Mouse (Mus musculus) lung, postnatal 0 days (tissue): Measurements from ENCODE around the gene Pde1a. TPM values are rescaled to one million over a fixed set of nuclear protein-coding genes. Genes with fewer than 3 reads are reported as not detected.

Source experiments
- ATAC-seq: fragments of 200-750 bp; cut with Nextera tagmentation; 2 replicates; pipeline ENCODE4 v1.8.0; 2017; ENCODE audit warnings: moderate library complexity
- DNase-seq: peaks from one replicate; pipeline ENCODE4 v3.0.0-alpha.2; 2016; ENCODE audit warnings: low spot score
- H3K27ac ChIP-seq: fragments of 300-500 bp; sonication (generic); 2 replicates; pipeline ENCODE4 v1.5.1; 2014; ENCODE audit warnings: antibody characterized with exemption, mild to moderate bottlenecking, low read length, mixed read lengths
- H3K27me3 ChIP-seq: fragments of 300-500 bp; sonication (generic); replicated peaks from 2 replicates; pipeline ENCODE4 v1.6.1; 2014; ENCODE audit warnings: low read length, mixed read lengths; ENCODE audit not compliant: insufficient read depth
- H3K36me3 ChIP-seq: fragments of 300-500 bp; sonication (generic); 2 replicates; pipeline ENCODE4 v1.6.1; 2014; ENCODE audit warnings: low read length, mixed read lengths; ENCODE audit not compliant: insufficient read depth
- H3K4me1 ChIP-seq: fragments of 300-500 bp; sonication (generic); 2 replicates; pipeline ENCODE4 v1.6.1; 2014; ENCODE audit warnings: antibody characterized with exemption, low read depth, low read length, mixed read lengths; ENCODE audit not compliant: insufficient read depth
- H3K4me2 ChIP-seq: fragments of 300-500 bp; sonication (generic); replicated peaks from 2 replicates; pipeline ENCODE4 v1.6.1; 2014; ENCODE audit warnings: low read depth, mild to moderate bottlenecking, low read length, moderate library complexity, mixed read lengths
- H3K4me3 ChIP-seq: fragments of 300-500 bp; sonication (generic); 2 replicates; pipeline ENCODE4 v1.5.1; 2014; ENCODE audit warnings: low read depth, low read length
- H3K9ac ChIP-seq: fragments of 300-500 bp; sonication (generic); replicated peaks from 2 replicates; pipeline ENCODE4 v1.6.1; 2014; ENCODE audit warnings: low read depth, mild to moderate bottlenecking
- H3K9me3 ChIP-seq: fragments of 300-500 bp; sonication (generic); 2 replicates; pipeline ENCODE4 v1.6.1; 2016; ENCODE audit warnings: low read length, mixed read lengths
- CTCF ChIP-seq: IDR thresholded peaks from 2 replicates; pipeline ENCODE4 v1.5.1; 2016; ENCODE audit warnings: antibody characterized with exemption, mild to moderate bottlenecking
- EP300 ChIP-seq: IDR thresholded peaks from 2 replicates; pipeline ENCODE4 v1.6.1; 2016; ENCODE audit warnings: antibody characterized with exemption, mild to moderate bottlenecking, control low read depth
- WGBS: fragments of 180-500 bp; shearing (Covaris S2); extraction: QIAGEN DNeasy Blood & Tissue Kit; methylation state at CpG from one replicate; pipeline ENCODE4 v1.1.7; 2014; 5-methylcytosine and 5-hydroxymethylcytosine counted together
- polyA plus RNA-seq: library from polyadenylated mRNA; unstranded; fragments of >200 nt; fragmentation: Nextera tagmentation; extraction: Ambion mirVana; gene quantifications from 2 replicates; pipeline ENCODE4 v1.2.1, GENCODE M21; 2015

Gene Pde1a
- polyA plus RNA-seq, 1 experiment from 2014 or later: 13.5 TPM

DNA sequence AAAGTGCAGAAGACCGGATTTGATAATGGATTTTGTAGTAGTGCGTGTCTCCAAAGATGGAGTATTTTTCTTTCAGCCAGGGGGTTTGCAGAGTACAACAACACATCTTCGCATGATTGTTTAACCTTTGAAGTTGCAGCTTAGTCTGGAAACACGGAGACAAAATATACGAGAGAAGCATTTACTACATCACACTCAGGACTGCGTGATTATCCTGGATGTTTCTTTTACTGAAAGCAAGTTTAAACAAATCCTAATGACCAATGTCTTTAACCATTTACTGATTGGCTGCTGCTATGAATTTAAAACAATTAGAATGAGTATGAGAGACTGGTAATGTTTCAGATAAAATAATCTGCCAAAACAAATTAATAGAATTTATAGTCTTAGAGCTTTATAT is 290.2 kb downstream of the Pde1a start:
- Histone ChIP-seq H3K36me3 (no peaks in the 10 kb centered on the region), H3K27ac (no peak overlapping the region), H3K4me2 (no peak overlapping the region), H3K4me1 (no peaks in the 10 kb centered on the region), H3K9me3 (no peaks in the 10 kb centered on the region), H3K9ac (no peak overlapping the region), H3K27me3 (no peaks in the 10 kb centered on the region), H3K4me3 (no peak overlapping the region)
- 43% methylated on average over 6 of the region's 6 CpGs for WGBS
- ATAC-seq (no peak), DNase-seq (no peak)
- no peak for TF ChIP-seq CTCF
- no peak for TF ChIP-seq EP300

DNA sequence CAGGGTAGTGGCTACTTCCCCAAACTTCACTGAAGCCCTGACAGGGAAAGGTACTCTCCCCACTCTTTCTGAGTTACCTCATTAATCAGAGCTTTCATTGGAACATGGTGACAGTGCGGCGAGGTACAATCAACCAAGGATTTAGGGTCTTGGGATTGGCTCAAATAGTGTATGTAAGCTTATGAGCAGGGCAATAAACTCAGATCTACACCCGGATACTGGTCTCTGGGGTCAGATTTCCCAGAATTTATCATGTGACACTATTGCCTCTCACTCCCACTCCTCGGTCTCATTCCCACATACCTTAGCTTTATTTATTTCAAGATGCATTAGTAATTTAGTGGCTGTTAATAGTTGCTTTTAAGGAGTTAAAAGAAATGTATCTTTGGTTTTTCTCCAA is 303.4 kb downstream of the Pde1a start:
- no peak for DNase-seq
- 61% methylated on average over 4 of the region's 4 CpGs for WGBS
- TF ChIP-seq EP300 (no peak), CTCF (no peak)
- no peak overlapping the region for H3K27ac ChIP-seq
- no peak for ATAC-seq
- H3K36me3 ChIP-seq: no peaks in the 10 kb centered on the region
- no peaks in the 10 kb centered on the region for H3K9me3 ChIP-seq
- H3K4me3 ChIP-seq: no peak overlapping the region
- H3K4me2 ChIP-seq: no peak overlapping the region
- no peaks in the 10 kb centered on the region for H3K4me1 ChIP-seq
- no peak overlapping the region for H3K9ac ChIP-seq
- H3K27me3 ChIP-seq: no peaks in the 10 kb centered on the region

DNA sequence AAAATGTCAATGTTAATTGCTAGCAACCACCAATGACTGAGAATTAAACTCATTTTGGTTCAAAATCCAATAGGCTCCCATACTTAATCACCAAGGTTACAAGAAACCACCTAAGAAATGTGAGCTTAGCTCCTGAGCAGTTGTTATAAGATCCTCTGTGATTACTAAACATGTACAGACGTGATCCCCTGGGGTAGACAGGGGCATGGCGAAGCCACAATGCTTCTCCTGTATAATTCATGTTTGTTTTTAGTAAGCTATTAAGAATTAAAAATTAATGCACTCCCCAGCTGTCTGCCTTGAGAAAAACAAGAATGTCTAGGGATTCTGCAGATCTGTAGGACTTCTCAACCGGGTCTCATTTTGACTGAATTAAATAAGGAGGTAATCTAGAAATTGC is 309.7 kb downstream of the Pde1a start:
- no peaks in the 10 kb centered on the region for H3K4me1 ChIP-seq
- H3K27me3 ChIP-seq: no peaks in the 10 kb centered on the region
- no peak overlapping the region for H3K4me2 ChIP-seq
- no peaks in the 10 kb centered on the region for H3K36me3 ChIP-seq
- no peaks in the 10 kb centered on the region for H3K9me3 ChIP-seq
- no peak overlapping the region for H3K4me3 ChIP-seq
- TF ChIP-seq EP300: no peak
- TF ChIP-seq CTCF: no peak
- no peak for ATAC-seq
- DNase-seq: no peak
- H3K27ac ChIP-seq: no peak overlapping the region
- 79% methylated on average over 3 of the region's 3 CpGs for WGBS
- H3K9ac ChIP-seq: no peak overlapping the region

DNA sequence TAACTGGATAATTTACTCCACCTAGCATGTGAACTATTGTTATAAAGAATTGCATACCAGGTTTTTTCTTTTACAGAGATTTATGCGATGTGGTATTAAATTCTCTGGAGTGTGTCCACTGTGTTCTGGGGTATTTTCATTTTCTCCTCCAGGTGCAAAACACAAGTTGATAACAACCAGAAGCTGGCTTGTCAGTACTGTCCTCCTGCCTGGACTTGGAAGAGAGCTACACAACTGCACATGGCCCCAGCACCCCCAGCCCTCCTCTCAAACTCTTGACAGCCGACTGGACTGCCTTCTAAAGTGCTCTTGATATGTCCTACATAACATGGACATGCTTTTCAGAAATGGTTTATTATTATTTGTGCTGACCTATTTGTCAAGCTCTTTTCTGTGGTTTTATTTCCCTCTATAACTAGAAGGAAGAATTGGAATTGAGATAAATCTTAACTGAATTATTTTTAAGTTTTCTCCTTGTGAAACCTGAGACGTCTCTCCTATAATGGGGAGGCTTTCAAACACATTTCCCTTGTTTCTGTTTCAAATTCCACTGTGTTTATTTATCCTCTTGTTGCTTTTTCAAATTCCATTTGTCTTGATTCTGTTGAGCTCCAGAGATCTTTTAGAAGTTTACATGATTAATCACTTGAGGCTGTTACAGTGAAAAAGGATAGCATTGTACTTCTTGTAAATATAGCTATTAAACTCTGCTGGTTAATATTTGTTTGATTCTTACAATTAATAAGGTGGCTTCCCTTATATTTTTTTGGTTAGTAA is 313.4 kb downstream of the Pde1a start:
- ATAC-seq (no peak), DNase-seq (no peak)
- no peaks in the 10 kb centered on the region for H3K4me1 ChIP-seq
- H3K9me3 ChIP-seq: no peaks in the 10 kb centered on the region
- no peak overlapping the region for H3K27ac ChIP-seq
- no peak overlapping the region for H3K4me3 ChIP-seq
- H3K36me3 ChIP-seq: no peaks in the 10 kb centered on the region
- no peak overlapping the region for H3K4me2 ChIP-seq
- 36% methylated on average over 3 of the region's 3 CpGs for WGBS
- no peaks in the 10 kb centered on the region for H3K27me3 ChIP-seq
- TF ChIP-seq CTCF (no peak), EP300 (no peak)
- no peak overlapping the region for H3K9ac ChIP-seq

DNA sequence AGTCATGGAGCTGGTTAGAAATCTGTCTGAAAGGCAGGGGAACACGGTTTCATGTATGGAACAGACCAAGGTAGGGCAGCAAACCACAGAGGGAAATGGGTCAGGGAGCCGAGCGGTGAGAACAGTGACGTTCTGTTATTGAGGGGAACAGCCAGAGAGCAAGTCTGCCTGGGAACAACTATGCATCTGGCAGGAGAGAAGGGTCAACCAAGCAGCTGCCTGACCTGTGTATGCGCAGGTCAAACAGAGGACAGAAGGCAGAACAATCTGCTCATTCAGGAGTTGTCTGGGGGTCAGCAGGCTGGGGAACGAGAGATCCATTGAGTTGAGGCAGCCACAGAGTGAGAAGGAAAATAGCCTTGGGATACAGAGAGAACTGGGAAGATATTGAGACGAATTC is 330.6 kb downstream of the Pde1a start:
- no peaks in the 10 kb centered on the region for H3K9me3 ChIP-seq
- WGBS: 38% methylated on average over 7 of the region's 7 CpGs
- no peaks in the 10 kb centered on the region for H3K27me3 ChIP-seq
- H3K4me2 ChIP-seq: no peak overlapping the region
- H3K9ac ChIP-seq: no peak overlapping the region
- H3K4me3 ChIP-seq: no peak overlapping the region
- TF ChIP-seq CTCF (no peak), EP300 (no peak)
- no peaks in the 10 kb centered on the region for H3K36me3 ChIP-seq
- ATAC-seq (no peak), DNase-seq (no peak)
- no peak overlapping the region for H3K27ac ChIP-seq
- H3K4me1 ChIP-seq: no peaks in the 10 kb centered on the region

DNA sequence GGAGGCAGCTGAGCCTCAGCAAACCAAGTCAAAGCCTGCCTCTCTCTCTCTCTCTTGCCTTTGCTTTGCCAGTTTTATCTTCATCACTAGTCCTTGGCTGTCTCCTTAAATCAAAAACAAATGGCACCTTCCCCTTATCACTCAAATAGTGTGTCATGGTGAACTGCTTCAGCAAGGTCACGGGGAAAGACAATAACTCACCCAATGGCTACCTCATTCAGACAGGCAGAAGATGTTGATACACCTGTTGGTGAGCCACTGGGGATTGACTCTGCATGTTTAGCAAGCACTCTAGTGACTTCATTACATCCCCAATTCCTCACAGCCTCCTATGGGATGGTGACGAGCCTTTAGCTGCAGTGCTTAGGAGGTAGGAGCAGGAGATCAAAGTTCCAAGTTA is 331.8 kb downstream of the Pde1a start:
- Histone ChIP-seq H3K9me3 (no peaks in the 10 kb centered on the region), H3K27ac (no peak overlapping the region), H3K36me3 (no peaks in the 10 kb centered on the region), H3K9ac (no peak overlapping the region), H3K27me3 (no peaks in the 10 kb centered on the region), H3K4me1 (no peaks in the 10 kb centered on the region), H3K4me3 (no peak overlapping the region), H3K4me2 (no peak overlapping the region)
- ATAC-seq (no peak), DNase-seq (no peak)
- TF ChIP-seq CTCF (no peak), EP300 (no peak)
- 53% methylated on average over 2 of the region's 2 CpGs for WGBS
